Mouse (Mus musculus) liver, embryonic 12.5 days (tissue): ENCODE measurements at regions not wholly inside any gene's neighbourhood (a gene's known extent, or its start where the extent isn't known, plus 50 kb on each side); places are given as distances from the start of the nearest gene placed in this dataset.

Experiments
- ATAC-seq: fragments of 200-750 bp; cut with Nextera tagmentation; 2 replicates; pipeline ENCODE4 v1.8.0; 2017; ENCODE audit warnings: moderate number of reproducible peaks, mild to moderate bottlenecking, moderate library complexity
- H3K27ac ChIP-seq: fragments of 300-500 bp; sonication (generic); 2 replicates; pipeline ENCODE4 v1.5.1; 2016; ENCODE audit warnings: mild to moderate bottlenecking
- H3K27me3 ChIP-seq: fragments of 300-500 bp; sonication (generic); replicated peaks from 2 replicates; pipeline ENCODE4 v1.6.1; 2016; ENCODE audit warnings: mild to moderate bottlenecking, moderate library complexity
- H3K36me3 ChIP-seq: fragments of 300-500 bp; sonication (generic); 2 replicates; pipeline ENCODE4 v1.6.1; 2016; ENCODE audit warnings: mild to moderate bottlenecking, moderate library complexity
- H3K4me1 ChIP-seq: fragments of 300-500 bp; sonication (generic); 2 replicates; pipeline ENCODE4 v1.6.1; 2016
- H3K4me2 ChIP-seq: fragments of 300-500 bp; sonication (generic); 2 replicates; pipeline ENCODE4 v1.6.1; 2016; ENCODE audit warnings: mild to moderate bottlenecking, moderate library complexity
- H3K4me3 ChIP-seq: fragments of 300-500 bp; sonication (generic); 2 replicates; pipeline ENCODE4 v1.5.1; 2016; ENCODE audit warnings: mild to moderate bottlenecking, moderate library complexity
- H3K9ac ChIP-seq: fragments of 300-500 bp; sonication (generic); 2 replicates; pipeline ENCODE4 v1.6.1; 2016; ENCODE audit warnings: mild to moderate bottlenecking, moderate library complexity
- H3K9me3 ChIP-seq: fragments of 300-500 bp; sonication (generic); replicated peaks from 2 replicates; pipeline ENCODE4 v1.6.1; 2016; ENCODE audit warnings: mild to moderate bottlenecking, moderate library complexity
- WGBS: fragments of 180-500 bp; shearing (Covaris S2); methylation state at CpG from one replicate; pipeline ENCODE4 v1.1.7; 2016; ENCODE audit not compliant: insufficient replicate concordance; 5-methylcytosine and 5-hydroxymethylcytosine counted together

GRCm38 (mm10) chr12:12882931-12883553, 58.7 kb downstream of the Mycn start:
- H3K4me2 ChIP-seq: no peak overlapping the region
- no peaks in the 10 kb centered on the region for H3K27me3 ChIP-seq
- ATAC-seq: no peak
- H3K9ac ChIP-seq: no peak overlapping the region
- WGBS: 47% methylated on average over 5 of the region's 5 CpGs
- H3K4me3 ChIP-seq: no peak overlapping the region
- H3K27ac ChIP-seq: no peak overlapping the region
- no peaks in the 10 kb centered on the region for H3K4me1 ChIP-seq
- no peaks in the 10 kb centered on the region for H3K9me3 ChIP-seq
- no peaks in the 10 kb centered on the region for H3K36me3 ChIP-seq

- WGBS: 74% methylated on average over 2 of the region's 2 CpGs
- no peaks in the 10 kb centered on the region for H3K9me3 ChIP-seq
- no peak overlapping the region for H3K27ac ChIP-seq
- H3K4me3 ChIP-seq: no peak overlapping the region
- no peak overlapping the region for H3K9ac ChIP-seq
- H3K4me2 ChIP-seq: no peak overlapping the region
- no peaks in the 10 kb centered on the region for H3K27me3 ChIP-seq
- no peaks in the 10 kb centered on the region for H3K36me3 ChIP-seq
- H3K4me1 ChIP-seq: no peaks in the 10 kb centered on the region
- ATAC-seq: no peak
Observed at GRCm38 (mm10) chr12:12878031-12878430, 63.7 kb downstream of the Mycn start.

- H3K4me3 ChIP-seq: no peak overlapping the region
- ATAC-seq: no peak
- no peak overlapping the region for H3K4me2 ChIP-seq
- no peaks in the 10 kb centered on the region for H3K36me3 ChIP-seq
- no peaks in the 10 kb centered on the region for H3K4me1 ChIP-seq
- H3K27ac ChIP-seq: no peak overlapping the region
- no peak overlapping the region for H3K9ac ChIP-seq
- H3K9me3 ChIP-seq: no peaks in the 10 kb centered on the region
- H3K27me3 ChIP-seq: no peaks in the 10 kb centered on the region
- WGBS: 67% methylated on average over 5 of the region's 5 CpGs
Observed at GRCm38 (mm10) chr12:12877539-12877938, 64.2 kb downstream of the Mycn start.

GRCm38 (mm10) chr12:12875976-12876745, 65.6 kb downstream of the Mycn start:
- WGBS: 67% methylated on average over 12 of the region's 12 CpGs
- Histone ChIP-seq H3K27me3 (no peaks in the 10 kb centered on the region), H3K4me1 (no peaks in the 10 kb centered on the region), H3K9me3 (no peaks in the 10 kb centered on the region), H3K36me3 (no peaks in the 10 kb centered on the region), H3K4me3 (no peak overlapping the region), H3K9ac (no peak overlapping the region), H3K27ac (no peak overlapping the region), H3K4me2 (no peak overlapping the region)
- no peak for ATAC-seq

- Histone ChIP-seq H3K4me3 (no peak overlapping the region), H3K27ac (no peak overlapping the region), H3K27me3 (no peaks in the 10 kb centered on the region), H3K9ac (no peak overlapping the region), H3K9me3 (no peaks in the 10 kb centered on the region), H3K4me2 (no peak overlapping the region), H3K36me3 (no peaks in the 10 kb centered on the region), H3K4me1 (no peaks in the 10 kb centered on the region)
- WGBS: 78% methylated on average over 11 of the region's 11 CpGs
- no peak for ATAC-seq
Observed at GRCm38 (mm10) chr12:12873551-12873950, 68.2 kb downstream of the Mycn start.

GRCm38 (mm10) chr12:12872974-12873373, 68.7 kb downstream of the Mycn start:
- no peaks in the 10 kb centered on the region for H3K36me3 ChIP-seq
- 56% methylated on average over 4 of the region's 4 CpGs for WGBS
- no peak overlapping the region for H3K27ac ChIP-seq
- H3K4me2 ChIP-seq: no peak overlapping the region
- no peaks in the 10 kb centered on the region for H3K4me1 ChIP-seq
- H3K9ac ChIP-seq: no peak overlapping the region
- no peak for ATAC-seq
- H3K27me3 ChIP-seq: no peaks in the 10 kb centered on the region
- no peaks in the 10 kb centered on the region for H3K9me3 ChIP-seq
- no peak overlapping the region for H3K4me3 ChIP-seq

- no peak overlapping the region for H3K27ac ChIP-seq
- no peak overlapping the region for H3K4me3 ChIP-seq
- H3K9ac ChIP-seq: no peak overlapping the region
- no peaks in the 10 kb centered on the region for H3K36me3 ChIP-seq
- H3K9me3 ChIP-seq: no peaks in the 10 kb centered on the region
- ATAC-seq: no peak
- no peaks in the 10 kb centered on the region for H3K27me3 ChIP-seq
- 68% methylated on average over 4 of the region's 4 CpGs for WGBS
- H3K4me1 ChIP-seq: no peaks in the 10 kb centered on the region; the same call in 1 of the 2 replicates
- no peak overlapping the region for H3K4me2 ChIP-seq
Observed at GRCm38 (mm10) chr12:12871272-12871671, 70.4 kb downstream of the Mycn start.

- no peak overlapping the region for H3K4me2 ChIP-seq
- no peak overlapping the region for H3K9ac ChIP-seq
- H3K27me3 ChIP-seq: no peaks in the 10 kb centered on the region
- H3K27ac ChIP-seq: no peak overlapping the region
- no peaks in the 10 kb centered on the region for H3K36me3 ChIP-seq
- 64% methylated on average over 10 of the region's 10 CpGs for WGBS
- no peak for ATAC-seq
- H3K4me1 ChIP-seq: no peaks in the 10 kb centered on the region; the same call in 1 of the 2 replicates
- H3K9me3 ChIP-seq: no peaks in the 10 kb centered on the region
- no peak overlapping the region for H3K4me3 ChIP-seq
Observed at GRCm38 (mm10) chr12:12866590-12866989, 75.1 kb downstream of the Mycn start.

- ATAC-seq: no peak
- WGBS: 36% methylated on average over 2 of the region's 2 CpGs
- H3K4me2 ChIP-seq: no peak overlapping the region
- H3K4me3 ChIP-seq: no peak overlapping the region
- H3K27me3 ChIP-seq: no peaks in the 10 kb centered on the region
- no peak overlapping the region for H3K9ac ChIP-seq
- H3K4me1 ChIP-seq: no peaks in the 10 kb centered on the region
- no peaks in the 10 kb centered on the region for H3K36me3 ChIP-seq
- no peaks in the 10 kb centered on the region for H3K9me3 ChIP-seq
- H3K27ac ChIP-seq: no peak overlapping the region
Observed at GRCm38 (mm10) chr12:12850681-12851080, 91.0 kb downstream of the Mycn start.

- ATAC-seq: no peak
- H3K9me3 ChIP-seq: no peaks in the 10 kb centered on the region
- WGBS: 32% methylated on average over 1 of the region's 1 CpGs
- H3K27me3 ChIP-seq: no peaks in the 10 kb centered on the region
- H3K4me1 ChIP-seq: no peaks in the 10 kb centered on the region
- no peaks in the 10 kb centered on the region for H3K36me3 ChIP-seq
- H3K27ac ChIP-seq: no peak overlapping the region
- no peak overlapping the region for H3K4me2 ChIP-seq
- no peak overlapping the region for H3K9ac ChIP-seq
- H3K4me3 ChIP-seq: no peak overlapping the region
Observed at GRCm38 (mm10) chr12:12846716-12847115, 95.0 kb downstream of the Mycn start.

- no peak overlapping the region for H3K4me2 ChIP-seq
- no peak for ATAC-seq
- H3K4me1 ChIP-seq: 0 out of 2 replicates have a peak, but pooled peaks cover 4% of the 10 kb centered on the region
- WGBS: 62% methylated on average over 17 of the region's 17 CpGs
- no peaks in the 10 kb centered on the region for H3K36me3 ChIP-seq
- no peak overlapping the region for H3K4me3 ChIP-seq
- H3K9ac ChIP-seq: no peak overlapping the region
- no peak overlapping the region for H3K27ac ChIP-seq
- H3K9me3 ChIP-seq: no peaks in the 10 kb centered on the region
- H3K27me3 ChIP-seq: no peaks in the 10 kb centered on the region
Observed at GRCm38 (mm10) chr12:12842247-12842957, 99.3 kb downstream of the Mycn start.
